Mouse (Mus musculus) spleen, adult 2 months (tissue): ENCODE measurements around the gene Slc35b3.
A peak's percentile ranks its signal among the peaks of the same experiment; 100 is the strongest.

Experiments
- CTCF ChIP-seq: fragments of 200-500 bp; IDR thresholded peaks from 2 replicates; pipeline ENCODE4 v1.5.1; 2011; ENCODE audit warnings: mild to moderate bottlenecking, inconsistent platforms; ENCODE audit not compliant: insufficient read depth, insufficient read length, insufficient replicate concordance; ENCODE audit errors: extremely low read depth
- POLR2A ChIP-seq: fragments of 200-500 bp; IDR thresholded peaks from 2 replicates; pipeline ENCODE4 v1.6.1; 2011; ENCODE audit warnings: low read depth, low read length, inconsistent platforms

GRCm38 (mm10) chr13:38960063-38961050, at the start of gene Slc35b3:
- TF ChIP-seq CTCF (no peak), POLR2A (peak; percentile 86)
